Mouse (Mus musculus) intestine, postnatal 0 days (tissue): ENCODE results near the gene Slc25a38. TPM values are rescaled to one million over a fixed set of nuclear protein-coding genes. Genes with fewer than 3 reads are reported as not detected.

Experiments used
- ATAC-seq: fragments of 200-750 bp; cut with Nextera tagmentation; 2 replicates; pipeline ENCODE4 v1.8.0; 2017; ENCODE audit warnings: mild to moderate bottlenecking, moderate TSS enrichment, moderate library complexity
- H3K27ac ChIP-seq: fragments of 300-500 bp; sonication (generic); 2 replicates; pipeline ENCODE4 v1.5.1; 2014; ENCODE audit warnings: mild to moderate bottlenecking, low read depth, low read length, moderate library complexity
- H3K27me3 ChIP-seq: fragments of 300-500 bp; sonication (generic); replicated peaks from 2 replicates; pipeline ENCODE4 v1.6.1; 2014; ENCODE audit warnings: low read length, mixed read lengths; ENCODE audit not compliant: control insufficient read depth, insufficient read depth
- H3K36me3 ChIP-seq: fragments of 300-500 bp; sonication (generic); 2 replicates; pipeline ENCODE4 v1.6.1; 2014; ENCODE audit warnings: mild to moderate bottlenecking, moderate library complexity; ENCODE audit not compliant: control insufficient read depth, insufficient read depth
- H3K4me1 ChIP-seq: fragments of 300-500 bp; sonication (generic); replicated peaks from 2 replicates; pipeline ENCODE4 v1.6.1; 2014; ENCODE audit warnings: antibody characterized with exemption, low read length, mixed read lengths; ENCODE audit not compliant: control insufficient read depth, insufficient read depth
- H3K4me2 ChIP-seq: fragments of 300-500 bp; sonication (generic); replicated peaks from 2 replicates; pipeline ENCODE4 v1.6.1; 2014; ENCODE audit warnings: low read depth, mild to moderate bottlenecking, moderate library complexity
- H3K4me3 ChIP-seq: fragments of 300-500 bp; sonication (generic); 2 replicates; pipeline ENCODE4 v1.5.1; 2014; ENCODE audit warnings: low read depth, low read length
- H3K9ac ChIP-seq: fragments of 300-500 bp; sonication (generic); 2 replicates; pipeline ENCODE4 v1.6.1; 2014; ENCODE audit warnings: mild to moderate bottlenecking, low read depth, low read length
- H3K9me3 ChIP-seq: fragments of 300-500 bp; sonication (generic); 2 replicates; pipeline ENCODE4 v1.6.1; 2016; ENCODE audit warnings: mixed run types; ENCODE audit not compliant: control insufficient read depth
- CTCF ChIP-seq: sonication (generic); IDR thresholded peaks from 2 replicates; pipeline ENCODE4 v1.5.1; 2016; ENCODE audit warnings: low read depth, mild to moderate bottlenecking, control low read depth, antibody characterized with exemption, moderate library complexity
- WGBS: fragments of 180-500 bp; shearing (Covaris S2); extraction: QIAGEN DNeasy Blood & Tissue Kit; methylation state at CpG from one replicate; pipeline ENCODE4 v1.1.7; 2014; 5-methylcytosine and 5-hydroxymethylcytosine counted together
- polyA plus RNA-seq: library from polyadenylated mRNA; unstranded; fragments of >200 nt; fragmentation: Nextera tagmentation; extraction: Ambion mirVana; gene quantifications from 2 replicates; pipeline ENCODE4 v1.2.1, GENCODE M21; 2015

Slc25a38 gene
- polyA plus RNA-seq, 1 experiment from 2014 or later = 15.8 TPM

DNA sequence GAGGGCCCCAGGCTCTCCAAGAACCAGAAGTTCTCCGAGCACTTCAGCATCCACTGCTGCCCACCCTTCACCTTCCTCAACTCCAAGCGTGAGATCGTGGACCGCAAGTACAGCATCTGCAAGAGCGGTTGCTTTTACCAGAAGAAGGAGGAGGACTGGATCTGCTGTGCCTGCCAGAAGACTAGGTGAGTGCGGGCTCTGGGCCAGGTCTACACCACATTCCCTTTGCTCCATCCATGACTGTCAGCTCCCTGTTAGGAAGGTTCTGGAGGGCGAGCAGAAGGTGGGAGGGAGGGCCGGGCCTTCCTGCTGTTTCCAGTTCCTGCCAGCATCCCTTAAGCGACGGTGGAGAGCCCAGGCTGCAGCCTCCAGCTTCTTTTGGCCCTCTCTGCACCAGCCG is 57.7 kb downstream of the Slc25a38 start:
- Histone ChIP-seq H3K4me3 (no peak overlapping the region), H3K9ac (no peak overlapping the region), H3K4me1 (no peaks in the 10 kb centered on the region), H3K27ac (no peak overlapping the region), H3K36me3 (no peaks in the 10 kb centered on the region), H3K4me2 (no peak overlapping the region), H3K27me3 (no peaks in the 10 kb centered on the region), H3K9me3 (no peaks in the 10 kb centered on the region)
- ATAC-seq = no peak
- TF ChIP-seq CTCF = no peak
- WGBS = 66% methylated on average over 11 of the region's 11 CpGs

GRCm38 (mm10) chr9:120171295-120171694 is 61.1 kb downstream of the Slc25a38 start:
- no peaks in the 10 kb centered on the region for H3K4me1 ChIP-seq
- no peaks in the 10 kb centered on the region for H3K27me3 ChIP-seq
- WGBS = 32% methylated on average over 5 of the region's 5 CpGs
- TF ChIP-seq CTCF = peak; percentile 81
- H3K36me3 ChIP-seq = no peaks in the 10 kb centered on the region
- H3K9me3 ChIP-seq = no peaks in the 10 kb centered on the region
- ATAC-seq = no peak
- no peak overlapping the region for H3K27ac ChIP-seq
- H3K4me2 ChIP-seq = no peak overlapping the region
- no peak overlapping the region for H3K9ac ChIP-seq
- no peak overlapping the region for H3K4me3 ChIP-seq

Other genes starting within 250 kb of the Slc25a38 start
- gene Wdr48, start 215.5 kb upstream of the Slc25a38 start, polyA plus RNA-seq = 14.3 and 16.5 TPM in 2 replicates
- gene Gorasp1, start 172.8 kb upstream of the Slc25a38 start, polyA plus RNA-seq = 14.4 and 16.4 TPM in 2 replicates
- not detected in 2 replicates for gene Ttc21a, start 172.8 kb upstream of the Slc25a38 start, polyA plus RNA-seq
- 3.8 and 4.2 TPM in 2 replicates for gene Csrnp1, start 125.7 kb upstream of the Slc25a38 start, polyA plus RNA-seq
- 0.10 and 0.14 TPM in 2 replicates for gene Xirp1, start 86.8 kb upstream of the Slc25a38 start, polyA plus RNA-seq
- 5.4 and 6.5 TPM in 2 replicates for gene Cx3cr1, start 40.5 kb upstream of the Slc25a38 start, polyA plus RNA-seq
- gene Ccr8, start 18.3 kb upstream of the Slc25a38 start, polyA plus RNA-seq = 0.25 and 0.42 TPM in 2 replicates
- 654 and 675 TPM in 2 replicates for gene Rpsa, start 17.3 kb downstream of the Slc25a38 start, polyA plus RNA-seq
- 0.05 TPM in 1 of 2 replicates, not detected in the other for gene Mobp, start 39.3 kb downstream of the Slc25a38 start, polyA plus RNA-seq
- 0.47 and 0.55 TPM in 2 replicates for gene Myrip, start 191.1 kb downstream of the Slc25a38 start, polyA plus RNA-seq